Mouse (Mus musculus): ENCODE measurements around the gene Dhtkd1. TPM values are rescaled to one million over a fixed set of nuclear protein-coding genes. Genes with fewer than 3 reads are reported as not detected.

Gene Dhtkd1
- polyA plus RNA-seq, 1 experiment, result 2.1 TPM

- no peaks in the 10 kb centered on the region for H3K4me1 ChIP-seq (ENCODE audit: control insufficient read depth, insufficient read depth, low read length)
- 82% methylated on average over 4 of the region's 4 CpGs for WGBS
- no peak for DNase-seq
- TF ChIP-seq POLR2A (IDR thresholded peaks at IDR 0.05; ENCODE audit: borderline replicate concordance, extremely low read depth, low read depth, low read length) (no peak), CTCF (IDR thresholded peaks at IDR 0.05; ENCODE audit: insufficient read depth, low read length) (no peak)
- H3K4me3 ChIP-seq (replicated peaks; ENCODE audit: extremely low read depth, low read depth, low read length), result no peak overlapping the region
These were observed 6.0 kb downstream of the Dhtkd1 start for GRCm38 (mm10) chr2:5936550-5936949.

- H3K4me3 ChIP-seq (replicated peaks; ENCODE audit: extremely low read depth, low read depth, low read length), result no peak overlapping the region
- no peak for DNase-seq
- no peaks in the 10 kb centered on the region for H3K4me1 ChIP-seq (ENCODE audit: control insufficient read depth, insufficient read depth, low read length)
- 69% methylated on average over 6 of the region's 6 CpGs for WGBS
- TF ChIP-seq CTCF (IDR thresholded peaks at IDR 0.05; ENCODE audit: insufficient read depth, low read length) (no peak), POLR2A (IDR thresholded peaks at IDR 0.05; ENCODE audit: borderline replicate concordance, extremely low read depth, low read depth, low read length) (no peak)
These were observed 6.5 kb downstream of the Dhtkd1 start for GRCm38 (mm10) chr2:5936068-5936467.

- DNase-seq, result no peak
- 92% methylated on average over 3 of the region's 3 CpGs for WGBS
- no peak for TF ChIP-seq CTCF (IDR thresholded peaks at IDR 0.05; ENCODE audit: insufficient read depth, low read length)
- TF ChIP-seq POLR2A (IDR thresholded peaks at IDR 0.05; ENCODE audit: borderline replicate concordance, extremely low read depth, low read depth, low read length), result no peak
- Histone ChIP-seq H3K4me1 (ENCODE audit: control insufficient read depth, insufficient read depth, low read length) (no peaks in the 10 kb centered on the region), H3K4me3 (replicated peaks; ENCODE audit: extremely low read depth, low read depth, low read length) (no peak overlapping the region)
These were observed 7.7 kb downstream of the Dhtkd1 start for GRCm38 (mm10) chr2:5934936-5935335.

- TF ChIP-seq CTCF (IDR thresholded peaks at IDR 0.05; ENCODE audit: insufficient read depth, low read length), result no peak
- no peak overlapping the region for H3K4me3 ChIP-seq (replicated peaks; ENCODE audit: extremely low read depth, low read depth, low read length)
- no peak for DNase-seq
- 94% methylated on average over 5 of the region's 5 CpGs for WGBS
- H3K4me1 ChIP-seq (ENCODE audit: control insufficient read depth, insufficient read depth, low read length), result no peaks in the 10 kb centered on the region
These were observed 10.7 kb downstream of the Dhtkd1 start for GRCm38 (mm10) chr2:5931938-5932337.

GRCm38 (mm10) chr2:5930291-5931054, 12.1 kb downstream of the Dhtkd1 start:
- no peak for TF ChIP-seq CTCF (IDR thresholded peaks at IDR 0.05; ENCODE audit: insufficient read depth, low read length)
- no peak for TF ChIP-seq POLR2A (IDR thresholded peaks at IDR 0.05; ENCODE audit: borderline replicate concordance, extremely low read depth, low read depth, low read length)
- H3K4me3 ChIP-seq (replicated peaks; ENCODE audit: extremely low read depth, low read depth, low read length), result no peak overlapping the region
- no peak for DNase-seq
- no peaks in the 10 kb centered on the region for H3K4me1 ChIP-seq (ENCODE audit: control insufficient read depth, insufficient read depth, low read length)
- 78% methylated on average over 18 of the region's 18 CpGs for WGBS

GRCm38 (mm10) chr2:5929793-5930192, 12.8 kb downstream of the Dhtkd1 start:
- no peak for TF ChIP-seq POLR2A (IDR thresholded peaks at IDR 0.05; ENCODE audit: borderline replicate concordance, extremely low read depth, low read depth, low read length)

GRCm38 (mm10) chr2:5927481-5927880, 15.1 kb downstream of the Dhtkd1 start:
- TF ChIP-seq CTCF (IDR thresholded peaks at IDR 0.05; ENCODE audit: insufficient read depth, low read length), result no peak
- no peak for TF ChIP-seq POLR2A (IDR thresholded peaks at IDR 0.05; ENCODE audit: borderline replicate concordance, extremely low read depth, low read depth, low read length)
- Histone ChIP-seq H3K4me3 (replicated peaks; ENCODE audit: extremely low read depth, low read depth, low read length) (no peak overlapping the region), H3K4me1 (ENCODE audit: control insufficient read depth, insufficient read depth, low read length) (no peaks in the 10 kb centered on the region)
- 92% methylated on average over 5 of the region's 5 CpGs for WGBS
- DNase-seq, result no peak

More at GRCm38 (mm10) chr2:5929793-5930192, 12.8 kb downstream of the Dhtkd1 start:
- WGBS, result 76% methylated on average over 5 of the region's 5 CpGs
- H3K4me3 ChIP-seq (replicated peaks; ENCODE audit: extremely low read depth, low read depth, low read length), result no peak overlapping the region
- no peak for DNase-seq
- H3K4me1 ChIP-seq (ENCODE audit: control insufficient read depth, insufficient read depth, low read length), result no peaks in the 10 kb centered on the region

GRCm38 (mm10) chr2:5923786-5924185, 18.8 kb downstream of the Dhtkd1 start:
- WGBS, result 79% methylated on average over 9 of the region's 9 CpGs
- H3K4me3 ChIP-seq (replicated peaks; ENCODE audit: extremely low read depth, low read depth, low read length), result no peak overlapping the region
- no peaks in the 10 kb centered on the region for H3K4me1 ChIP-seq (ENCODE audit: control insufficient read depth, insufficient read depth, low read length)
- TF ChIP-seq CTCF (IDR thresholded peaks at IDR 0.05; ENCODE audit: insufficient read depth, low read length) (no peak), POLR2A (IDR thresholded peaks at IDR 0.05; ENCODE audit: borderline replicate concordance, extremely low read depth, low read depth, low read length) (no peak)
- no peak for DNase-seq

- TF ChIP-seq POLR2A (IDR thresholded peaks at IDR 0.05; ENCODE audit: borderline replicate concordance, extremely low read depth, low read depth, low read length) (no peak), CTCF (IDR thresholded peaks at IDR 0.05; ENCODE audit: insufficient read depth, low read length) (no peak)
- Histone ChIP-seq H3K4me1 (ENCODE audit: control insufficient read depth, insufficient read depth, low read length) (no peaks in the 10 kb centered on the region), H3K4me3 (replicated peaks; ENCODE audit: extremely low read depth, low read depth, low read length) (no peak overlapping the region)
- DNase-seq, result no peak
- 88% methylated on average over 6 of the region's 6 CpGs for WGBS
These were observed 19.8 kb downstream of the Dhtkd1 start for GRCm38 (mm10) chr2:5922823-5923222.

- Histone ChIP-seq H3K4me1 (ENCODE audit: control insufficient read depth, insufficient read depth, low read length) (no peaks in the 10 kb centered on the region), H3K4me3 (replicated peaks; ENCODE audit: extremely low read depth, low read depth, low read length) (no peak overlapping the region)
- TF ChIP-seq CTCF (IDR thresholded peaks at IDR 0.05; ENCODE audit: insufficient read depth, low read length) (no peak), POLR2A (IDR thresholded peaks at IDR 0.05; ENCODE audit: borderline replicate concordance, extremely low read depth, low read depth, low read length) (no peak)
- 68% methylated on average over 16 of the region's 16 CpGs for WGBS
- DNase-seq, result no peak
These were observed 31.2 kb downstream of the Dhtkd1 start for GRCm38 (mm10) chr2:5911282-5911965.
